Mouse (Mus musculus) hindbrain, embryonic 10.5 days (tissue): ENCODE data around the gene Npm1. TPM values are rescaled to one million over a fixed set of nuclear protein-coding genes. Genes with fewer than 3 reads are reported as not detected.

Experiments used
- DNase-seq: peaks from one replicate; pipeline ENCODE4 v3.0.0-alpha.2; 2017; ENCODE audit warnings: low spot score
- H3K27ac ChIP-seq: fragments of 300-500 bp; sonication (generic); 2 replicates; pipeline ENCODE4 v1.5.1; 2016; ENCODE audit warnings: mild to moderate bottlenecking, moderate library complexity
- H3K27me3 ChIP-seq: fragments of 300-500 bp; sonication (generic); 2 replicates; pipeline ENCODE4 v1.6.1; 2016; ENCODE audit warnings: mild to moderate bottlenecking; ENCODE audit not compliant: poor library complexity, insufficient read depth, severe bottlenecking
- H3K36me3 ChIP-seq: fragments of 300-500 bp; sonication (generic); 2 replicates; pipeline ENCODE4 v1.6.1; 2016; ENCODE audit warnings: mild to moderate bottlenecking, moderate library complexity
- H3K4me1 ChIP-seq: fragments of 300-500 bp; sonication (generic); replicated peaks from 2 replicates; pipeline ENCODE4 v1.6.1; 2016; ENCODE audit warnings: mild to moderate bottlenecking
- H3K4me3 ChIP-seq: fragments of 300-500 bp; sonication (generic); 2 replicates; pipeline ENCODE4 v1.5.1; 2016; ENCODE audit warnings: mild to moderate bottlenecking, moderate library complexity
- H3K9me3 ChIP-seq: fragments of 300-500 bp; sonication (generic); 2 replicates; pipeline ENCODE4 v1.6.1; 2016; ENCODE audit warnings: mild to moderate bottlenecking, moderate library complexity
- WGBS: fragments of 180-500 bp; shearing (Covaris S2); methylation state at CpG from one replicate; pipeline ENCODE4 v1.1.7; 2016; 5-methylcytosine and 5-hydroxymethylcytosine counted together
- polyA plus RNA-seq: library from polyadenylated mRNA; unstranded; fragments of >200 nt; fragmentation: Nextera tagmentation; extraction: Ambion mirVana; gene quantifications from 2 replicates; pipeline ENCODE4 v1.2.1, GENCODE M21; 2016

Gene Npm1
- polyA plus RNA-seq, 1 experiment from 2014 or later: 691 TPM

GRCm38 (mm10) chr11:33148338-33149087 lies 14.5 kb downstream of the Npm1 start:
- Histone ChIP-seq H3K27ac (peak overlapping the region; percentile 86), H3K4me1 (peaks cover 51% of the 10 kb centered on the region), H3K36me3 (peaks cover 42% of the 10 kb centered on the region), H3K9me3 (no peaks in the 10 kb centered on the region), H3K4me3 (peak overlapping the region; percentile 74), H3K27me3 (peaks cover 46% of the 10 kb centered on the region)
- 6% methylated on average over 23 of the region's 23 CpGs for WGBS
- DNase-seq: peak; percentile 87

- under 1% methylated on average over 78 of the region's 85 CpGs for WGBS
- Histone ChIP-seq H3K4me1 (peaks cover 59% of the 10 kb centered on the region), H3K36me3 (peaks cover 35% of the 10 kb centered on the region), H3K4me3 (peak overlapping the region; percentile 74), H3K27ac (peak overlapping the region; percentile 86), H3K9me3 (no peaks in the 10 kb centered on the region), H3K27me3 (peaks cover 54% of the 10 kb centered on the region)
- peak; percentile 77 for DNase-seq
Observed at GRCm38 (mm10) chr11:33147572-33148337, 15.3 kb downstream of the Npm1 start.

- H3K27ac ChIP-seq: peak within 1 kb of the TSS; percentile 86
- peak within 1 kb of the TSS; percentile 74 for H3K4me3 ChIP-seq
- under 1% methylated on average over 53 of the region's 53 CpGs for WGBS
- no peak for DNase-seq
- no peaks in the 10 kb centered on the region for H3K9me3 ChIP-seq
- peaks cover 29% of the 10 kb centered on the region for H3K36me3 ChIP-seq
- peaks cover 61% of the 10 kb centered on the region for H3K4me1 ChIP-seq
- H3K27me3 ChIP-seq: peaks cover 57% of the 10 kb centered on the region
Observed at GRCm38 (mm10) chr11:33147171-33147571, 15.8 kb downstream of the Npm1 start, which contains the start of gene Fgf18. Gene Fgf18, minus strand, starts transcription at chr11:33147400.

GRCm38 (mm10) chr11:33146651-33147131 lies 16.3 kb downstream of the Npm1 start:
- H3K27me3 ChIP-seq: peaks cover 57% of the 10 kb centered on the region
- peaks cover 61% of the 10 kb centered on the region for H3K4me1 ChIP-seq
- DNase-seq: no peak
- H3K9me3 ChIP-seq: no peaks in the 10 kb centered on the region
- peak overlapping the region; percentile 74 for H3K4me3 ChIP-seq
- H3K36me3 ChIP-seq: peaks cover 24% of the 10 kb centered on the region
- H3K27ac ChIP-seq: peak overlapping the region; percentile 86
- 3% methylated on average over 30 of the region's 30 CpGs for WGBS

- DNase-seq: no peak
- no peaks in the 10 kb centered on the region for H3K9me3 ChIP-seq
- peaks cover 61% of the 10 kb centered on the region for H3K4me1 ChIP-seq
- peaks cover 18% of the 10 kb centered on the region for H3K36me3 ChIP-seq
- H3K27me3 ChIP-seq: peaks cover 57% of the 10 kb centered on the region
- peak overlapping the region; percentile 74 for H3K4me3 ChIP-seq
- 10% methylated on average over 9 of the region's 9 CpGs for WGBS
- peak overlapping the region; percentile 86 for H3K27ac ChIP-seq
Observed at GRCm38 (mm10) chr11:33146143-33146497, 16.9 kb downstream of the Npm1 start.

GRCm38 (mm10) chr11:33145201-33146142 lies 17.5 kb downstream of the Npm1 start:
- Histone ChIP-seq H3K36me3 (peaks cover 12% of the 10 kb centered on the region), H3K9me3 (no peaks in the 10 kb centered on the region), H3K27me3 (peaks cover 57% of the 10 kb centered on the region), H3K4me1 (peaks cover 61% of the 10 kb centered on the region), H3K27ac (peak overlapping the region; percentile 86), H3K4me3 (peak overlapping the region; percentile 74)
- no peak for DNase-seq
- 20% methylated on average over 7 of the region's 7 CpGs for WGBS

- DNase-seq: no peak
- H3K4me3 ChIP-seq: no peak overlapping the region
- H3K27me3 ChIP-seq: peaks cover 57% of the 10 kb centered on the region
- H3K27ac ChIP-seq: peak overlapping the region; percentile 37; the same call in 1 of the 2 replicates
- 0 out of 2 replicates have a peak, but pooled peaks cover 3% of the 10 kb centered on the region for H3K36me3 ChIP-seq
- peaks cover 75% of the 10 kb centered on the region for H3K4me1 ChIP-seq
- no peaks in the 10 kb centered on the region for H3K9me3 ChIP-seq
- WGBS: 11% methylated on average over 9 of the region's 9 CpGs
Observed at GRCm38 (mm10) chr11:33143906-33144305, 19.1 kb downstream of the Npm1 start.

GRCm38 (mm10) chr11:33142801-33143200 lies 20.2 kb downstream of the Npm1 start:
- Histone ChIP-seq H3K27ac (no peak overlapping the region; the same call in none of the 2 replicates), H3K4me1 (peaks cover 66% of the 10 kb centered on the region), H3K4me3 (no peak overlapping the region), H3K36me3 (0 out of 2 replicates have a peak, but pooled peaks cover 3% of the 10 kb centered on the region), H3K27me3 (peaks cover 53% of the 10 kb centered on the region), H3K9me3 (no peaks in the 10 kb centered on the region)
- peak; percentile 1 for DNase-seq
- 77% methylated on average over 1 of the region's 1 CpGs for WGBS

GRCm38 (mm10) chr11:33140111-33140460 lies 22.9 kb downstream of the Npm1 start:
- Histone ChIP-seq H3K27ac (peak overlapping the region; percentile 18; the same call in 1 of the 2 replicates), H3K4me3 (no peak overlapping the region), H3K27me3 (peaks cover 26% of the 10 kb centered on the region), H3K9me3 (no peaks in the 10 kb centered on the region), H3K4me1 (peaks cover 54% of the 10 kb centered on the region), H3K36me3 (0 out of 2 replicates have a peak, but pooled peaks cover 3% of the 10 kb centered on the region)
- 92% methylated on average over 5 of the region's 5 CpGs for WGBS
- no peak for DNase-seq

GRCm38 (mm10) chr11:33139458-33140110 lies 23.4 kb downstream of the Npm1 start:
- Histone ChIP-seq H3K4me3 (no peak overlapping the region), H3K27ac (peak overlapping the region; percentile 29; the same call in 1 of the 2 replicates), H3K4me1 (peaks cover 49% of the 10 kb centered on the region), H3K9me3 (no peaks in the 10 kb centered on the region), H3K36me3 (0 out of 2 replicates have a peak, but pooled peaks cover 3% of the 10 kb centered on the region), H3K27me3 (peaks cover 21% of the 10 kb centered on the region)
- peak; percentile 4 for DNase-seq
- WGBS: 80% methylated on average over 9 of the region's 9 CpGs

GRCm38 (mm10) chr11:33138686-33139085 lies 24.3 kb downstream of the Npm1 start:
- Histone ChIP-seq H3K27me3 (peaks cover 12% of the 10 kb centered on the region), H3K27ac (no peak overlapping the region), H3K4me3 (no peak overlapping the region), H3K36me3 (peaks cover 3% of the 10 kb centered on the region; the same call in 1 of the 2 replicates), H3K4me1 (peaks cover 40% of the 10 kb centered on the region), H3K9me3 (no peaks in the 10 kb centered on the region)
- 90% methylated on average over 5 of the region's 5 CpGs for WGBS
- peak; percentile 1 for DNase-seq
